Mouse (Mus musculus) skeletal muscle tissue, adult 2 months (tissue): Measurements from ENCODE around the gene Rfx1.
A peak's percentile ranks its signal among the peaks of the same experiment; 100 is the strongest.

Experiments used
- DNase-seq: peaks from one replicate; pipeline ENCODE4 v3.0.0-alpha.2; 2012; ENCODE audit warnings: low read depth, low spot score

The Rfx1 gene

GRCm38 (mm10) chr8:84089277-84089676 is 22.6 kb downstream of the Rfx1 start:
- DNase-seq: no peak

DNA sequence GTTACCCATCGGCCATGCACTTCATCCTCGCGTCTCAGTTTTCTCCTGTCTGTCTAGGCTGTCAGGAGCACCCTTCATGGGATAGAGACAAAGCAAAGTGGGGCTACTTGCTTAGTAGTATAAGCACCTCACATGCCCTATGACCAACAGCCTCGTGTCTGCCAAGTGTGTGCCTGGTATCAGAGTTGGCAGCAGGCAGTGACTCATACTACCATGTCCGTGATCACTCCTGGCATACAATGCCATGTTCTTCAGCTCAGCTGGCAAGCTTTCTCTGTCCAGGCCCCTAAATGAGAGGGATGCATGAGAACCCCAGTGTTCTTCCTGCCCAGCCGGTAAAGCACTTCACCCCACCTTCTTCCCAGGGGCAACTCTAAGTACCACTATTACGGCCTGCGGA is 24.0 kb downstream of the Rfx1 start:
- no peak for DNase-seq

DNA sequence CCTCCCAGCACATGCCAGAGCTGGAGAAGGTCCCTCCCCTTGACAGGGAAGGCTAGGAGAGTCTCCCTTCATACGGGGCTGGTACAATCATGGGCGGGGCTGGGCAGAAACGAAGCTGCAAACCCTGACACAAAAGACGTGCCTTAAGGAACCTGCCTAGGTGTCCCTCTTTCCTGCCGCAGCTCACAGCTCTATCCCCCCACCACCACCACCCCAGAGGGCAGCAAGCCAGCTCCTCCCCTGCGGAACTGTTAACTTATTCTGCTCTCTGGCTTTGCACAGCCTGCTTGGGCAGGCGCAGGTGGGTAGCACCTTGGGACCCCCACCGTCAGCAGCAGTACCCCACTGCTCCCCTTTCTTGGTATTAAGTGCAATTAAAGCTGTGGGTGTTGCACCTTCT is 29.4 kb downstream of the Rfx1 start:
- DNase-seq: no peak

DNA sequence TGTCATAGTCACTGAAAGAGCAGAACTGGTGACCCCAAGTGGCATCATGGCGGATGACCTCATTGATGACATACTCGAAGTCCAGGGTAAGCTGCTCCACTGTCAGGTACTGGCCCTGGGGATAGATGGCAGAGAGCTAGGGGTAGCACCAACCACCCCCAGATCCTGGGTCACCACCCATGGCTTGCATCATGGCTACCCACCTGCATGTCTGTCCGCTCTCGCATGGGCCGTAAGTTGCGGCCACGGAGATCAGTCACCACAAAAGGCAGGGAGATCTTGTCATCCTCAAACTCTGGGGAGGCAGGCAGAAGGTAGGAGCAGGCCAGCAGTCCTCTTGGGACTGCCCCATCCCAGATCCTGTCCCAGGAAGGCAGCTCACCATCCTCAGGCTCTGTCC is 31.7 kb downstream of the Rfx1 start:
- DNase-seq: no peak

DNA sequence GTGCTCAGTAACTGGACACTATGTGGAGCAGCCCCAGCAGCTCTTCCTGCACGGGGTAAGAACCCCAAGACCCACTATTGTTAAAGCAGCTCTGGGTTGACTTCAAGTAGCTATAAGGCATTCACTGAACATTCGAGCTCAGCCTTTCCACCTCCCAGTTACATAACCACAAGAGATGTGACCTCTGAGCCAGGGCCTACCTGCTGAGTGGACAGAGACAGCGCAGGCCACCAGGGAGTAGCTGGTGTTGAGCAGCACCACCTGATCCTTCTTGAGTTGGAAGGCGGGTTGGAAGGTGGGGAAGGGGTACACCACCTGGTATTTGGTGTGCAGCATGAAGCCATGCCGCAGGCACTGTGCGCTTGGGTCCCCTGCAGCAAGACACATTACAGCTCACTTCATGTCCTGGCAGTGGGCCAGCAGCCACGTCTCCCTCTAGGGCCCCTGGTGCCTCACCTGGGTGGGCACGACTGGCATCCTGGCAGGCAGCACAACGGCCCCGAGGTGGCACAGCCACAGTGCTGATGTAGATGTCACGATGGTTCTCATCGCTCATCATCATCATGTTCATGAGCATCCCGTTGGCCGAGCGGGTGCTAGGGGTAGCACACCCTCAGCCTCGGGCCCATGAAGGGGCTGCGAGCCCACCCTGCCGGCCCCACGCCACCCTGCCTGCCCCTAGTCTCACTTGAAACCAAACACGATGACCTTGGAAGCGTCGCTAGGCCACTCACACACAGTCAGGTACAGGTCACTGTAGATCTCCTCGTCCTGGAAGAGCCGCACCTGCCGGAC is 35.0 kb downstream of the Rfx1 start:
- no peak for DNase-seq

- DNase-seq: no peak
These were observed 37.0 kb downstream of the Rfx1 start for GRCm38 (mm10) chr8:84103601-84104000.

- no peak for DNase-seq
These were observed 37.6 kb downstream of the Rfx1 start for GRCm38 (mm10) chr8:84104221-84104620.

GRCm38 (mm10) chr8:84104697-84105609 is 38.3 kb downstream of the Rfx1 start, which contains the start of gene Dcaf15:
TSS of gene Dcaf15 (minus strand) at chr8:84104768.
- peak; percentile 98 for DNase-seq

DNA sequence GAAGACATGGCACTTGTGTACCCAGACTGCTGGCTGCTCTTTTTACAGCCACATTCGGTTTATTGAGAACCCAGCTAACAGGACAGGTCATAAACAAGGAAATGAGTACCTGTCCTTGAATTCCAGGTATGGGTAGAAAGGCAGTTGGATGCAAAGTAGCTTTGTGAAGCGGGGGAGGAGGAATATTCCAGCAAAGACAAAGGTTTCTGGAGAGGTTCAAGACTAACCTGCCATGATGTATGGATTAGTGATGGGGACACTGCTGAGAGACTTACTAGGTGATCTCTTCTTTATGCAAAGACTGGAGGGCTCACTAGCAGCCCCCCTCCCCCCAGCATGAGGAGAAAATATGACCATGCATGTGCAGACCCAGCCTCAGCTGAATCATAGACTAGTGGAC is 39.0 kb downstream of the Rfx1 start:
- no peak for DNase-seq

DNA sequence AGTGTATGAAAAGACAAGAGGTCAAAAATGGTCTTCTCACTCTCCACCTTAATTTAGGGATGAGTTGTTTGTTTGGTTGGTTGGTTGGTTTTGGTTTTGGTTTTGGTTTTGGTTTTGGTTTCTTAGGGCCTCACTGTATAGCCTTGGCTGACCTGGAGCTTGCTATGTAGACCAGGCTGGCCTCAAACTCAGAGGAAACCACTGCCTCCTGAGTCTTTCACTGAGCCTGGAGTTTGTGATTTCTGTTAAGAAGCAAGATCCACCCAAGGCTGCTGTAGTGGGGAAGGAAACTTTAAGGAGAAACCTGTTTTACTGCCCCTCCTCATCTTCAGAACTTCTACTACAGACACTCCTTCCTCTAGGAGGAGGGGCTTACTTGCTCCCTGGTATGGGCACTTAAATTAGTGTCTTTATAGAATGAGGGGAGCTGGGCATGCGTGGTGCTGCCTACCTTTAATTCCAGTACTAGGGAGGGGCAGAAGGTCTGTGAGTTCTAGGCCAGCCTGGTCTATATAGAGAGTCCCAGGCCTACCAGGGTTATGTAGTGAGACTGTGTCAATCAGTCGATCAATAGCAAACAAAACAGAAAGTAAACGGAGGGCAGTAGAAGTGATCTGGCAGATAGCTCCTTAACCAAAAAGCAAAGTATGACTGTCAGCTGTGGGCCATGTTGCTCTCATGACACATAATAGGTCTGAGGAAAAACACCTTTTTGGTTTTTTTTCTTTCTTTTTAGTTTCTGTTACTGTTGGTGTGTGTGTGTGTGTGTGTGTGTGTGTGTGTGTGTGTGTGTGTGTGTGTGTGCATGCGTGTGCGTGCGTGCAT is 39.8 kb downstream of the Rfx1 start:
- DNase-seq: no peak

GRCm38 (mm10) chr8:84115646-84116045 is 49.0 kb downstream of the Rfx1 start:
- no peak for DNase-seq

DNA sequence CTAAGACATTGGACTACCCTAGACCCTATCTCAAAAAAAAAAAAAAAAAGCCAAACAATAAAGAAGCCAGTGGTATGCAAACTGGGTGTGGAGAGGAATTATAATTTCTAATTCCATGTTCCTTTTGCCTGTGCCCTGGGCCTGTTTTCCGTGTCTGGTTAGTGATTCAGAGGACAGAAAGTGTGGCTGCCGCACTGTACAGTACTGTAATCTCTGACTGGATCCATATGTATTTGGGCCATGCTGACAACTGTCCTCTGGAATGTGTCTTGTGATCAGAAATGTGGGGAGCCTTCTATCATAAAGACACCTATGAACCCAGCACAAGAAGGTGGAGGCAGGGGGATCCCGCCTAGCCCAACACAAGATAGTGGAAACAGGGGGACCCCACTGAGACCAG is 55.5 kb downstream of the Rfx1 start:
- no peak for DNase-seq

GRCm38 (mm10) chr8:84125656-84126055 is 59.0 kb downstream of the Rfx1 start, which contains the start of gene Podnl1:
TSS of gene Podnl1 (plus strand) at chr8:84125989.
- no peak for DNase-seq

GRCm38 (mm10) chr8:84126742-84127141 is 60.1 kb downstream of the Rfx1 start:
- no peak for DNase-seq

DNA sequence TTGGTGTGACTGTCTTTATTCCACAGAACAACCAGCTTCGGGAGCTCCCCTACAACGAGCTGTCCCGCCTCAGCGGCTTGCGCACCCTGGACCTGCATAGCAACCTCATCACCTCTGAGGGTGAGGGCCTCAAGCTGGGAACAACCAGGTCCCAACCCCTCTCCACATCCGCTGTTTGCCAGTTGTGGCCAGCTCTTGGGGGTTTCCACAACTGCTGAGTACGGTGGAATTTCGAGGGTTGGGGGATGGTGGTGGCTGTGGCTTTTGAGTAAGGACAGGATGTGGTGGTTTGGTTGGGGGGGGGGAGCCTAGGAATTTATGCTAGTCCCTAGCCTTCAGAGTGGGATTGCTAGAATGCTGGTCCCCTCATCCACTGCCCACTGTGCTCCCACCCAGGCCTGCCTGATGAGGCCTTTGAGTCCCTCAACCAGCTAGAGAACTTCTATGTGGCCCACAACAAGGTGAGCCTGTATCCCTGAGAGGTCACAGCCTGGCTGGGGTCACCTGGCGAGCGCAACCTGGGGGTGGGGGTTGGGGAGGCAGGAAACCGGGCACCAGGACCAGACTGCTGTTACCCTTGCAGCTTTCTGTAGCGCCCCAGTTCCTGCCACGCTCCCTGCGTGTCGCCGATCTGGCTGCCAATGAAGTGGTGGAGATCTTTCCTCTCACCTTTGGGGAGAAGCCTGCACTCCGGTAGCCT is 60.7 kb downstream of the Rfx1 start:
- DNase-seq: no peak

DNA sequence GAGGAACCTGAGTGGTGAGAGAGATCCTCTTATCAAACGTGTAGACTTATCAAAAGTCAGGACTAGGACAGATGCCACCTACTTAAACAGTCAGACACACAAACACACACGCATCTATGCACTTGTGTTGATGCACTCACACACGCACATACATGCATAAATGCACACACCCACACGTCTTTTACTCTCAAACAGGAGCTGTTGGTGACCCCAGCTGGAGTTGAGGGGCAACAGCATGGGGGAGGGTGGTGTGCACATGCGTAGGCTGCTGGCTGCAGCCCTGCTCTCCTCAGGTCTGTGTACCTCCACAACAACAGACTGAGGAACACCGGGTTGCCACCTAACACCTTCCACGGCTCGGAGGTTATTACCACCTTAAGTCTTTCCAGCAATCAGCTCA is 61.6 kb downstream of the Rfx1 start:
- DNase-seq: no peak

- peak; percentile 22 for DNase-seq
These were observed 64.2 kb downstream of the Rfx1 start for GRCm38 (mm10) chr8:84130806-84131205.

DNA sequence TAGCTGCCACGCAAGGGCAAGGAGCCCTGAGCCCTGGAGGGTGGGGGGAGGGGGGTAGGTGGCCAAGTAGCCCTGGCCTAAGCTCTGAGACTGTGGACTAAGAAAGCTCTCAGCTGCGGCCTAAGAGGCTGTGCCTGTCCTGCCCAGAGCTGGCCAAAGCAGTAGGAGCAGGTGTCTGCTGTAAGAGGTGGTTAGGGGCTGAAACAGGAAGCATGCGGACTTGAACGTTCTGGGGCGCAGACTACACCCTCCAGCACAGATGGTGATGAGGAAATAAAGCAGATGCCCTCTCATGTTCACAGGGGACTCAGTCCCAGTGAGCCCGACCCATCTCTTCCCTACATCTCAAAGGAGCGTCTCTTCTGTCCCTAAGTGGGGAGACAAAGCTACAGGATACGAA is 65.6 kb downstream of the Rfx1 start:
- no peak for DNase-seq

GRCm38 (mm10) chr8:84137848-84138247 is 71.2 kb downstream of the Rfx1 start:
- no peak for DNase-seq

DNA sequence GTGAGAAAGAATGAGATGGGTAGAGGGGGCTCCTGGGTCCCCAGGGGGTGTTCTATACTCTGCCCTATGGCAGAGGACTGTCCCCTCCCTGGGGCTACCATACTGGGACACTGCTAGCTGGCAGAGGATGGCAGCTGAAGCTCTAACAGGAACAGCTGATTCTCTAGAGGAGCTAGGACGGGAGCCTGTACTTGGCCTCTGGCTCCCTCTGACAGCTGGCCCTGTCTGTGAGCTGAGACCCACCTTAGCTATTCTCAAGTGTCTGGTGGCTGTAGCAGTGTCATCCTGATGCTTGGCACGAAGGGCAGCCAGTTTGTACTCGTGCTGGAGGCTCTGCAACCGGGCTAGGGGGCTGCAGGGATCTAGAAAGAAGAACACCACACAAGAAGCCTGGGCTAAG is 74.2 kb downstream of the Rfx1 start:
- DNase-seq: no peak

- DNase-seq: no peak
These were observed 78.1 kb downstream of the Rfx1 start for GRCm38 (mm10) chr8:84144636-84145245.
